Mouse (Mus musculus) spleen, adult 12 weeks (tissue): ENCODE data around the gene Snx15.
"Not testable (repeated sequence)": the region's sequence is repeated elsewhere in the genome, so short reads cannot be mapped to it uniquely, and the experiment has no call there.

ENCODE experiments used
- DNase-seq: peaks from one replicate; pipeline ENCODE4 v3.0.0; 2022; ENCODE audit warnings: low spot score

Snx15 gene

DNA sequence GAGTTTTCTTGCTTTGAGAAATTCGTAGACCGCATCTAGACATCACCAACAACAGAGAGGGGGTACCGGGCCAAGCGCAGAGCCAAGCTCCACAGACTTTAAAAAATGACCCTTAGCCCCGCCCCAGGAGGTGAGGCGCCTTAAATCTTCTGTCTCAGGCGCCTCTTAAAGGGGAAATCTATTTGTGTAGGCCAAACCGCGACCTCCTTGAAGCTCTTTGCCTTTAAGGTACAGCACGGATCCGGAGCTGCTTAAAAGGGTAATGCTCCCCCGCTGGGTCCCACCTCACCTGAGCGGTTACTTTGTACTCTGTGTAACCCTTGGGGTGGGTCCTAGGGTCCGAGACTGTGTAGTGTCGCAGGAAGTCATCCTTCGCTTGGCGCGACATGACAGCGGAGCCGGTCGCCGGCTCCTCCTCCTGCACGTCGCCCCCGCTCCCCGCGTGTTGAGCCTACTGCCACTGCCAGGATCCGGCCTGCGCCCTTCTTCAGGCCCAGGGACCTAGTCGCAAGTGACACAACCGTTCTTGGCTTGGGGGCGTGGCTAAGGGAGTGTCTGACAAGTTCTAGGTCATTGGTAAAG, at the start of gene Snx15:
TSS of gene Snx15 (minus strand) at position 545 of the 582 bp plus-strand sequence.
- peak; percentile 93 for DNase-seq

DNA sequence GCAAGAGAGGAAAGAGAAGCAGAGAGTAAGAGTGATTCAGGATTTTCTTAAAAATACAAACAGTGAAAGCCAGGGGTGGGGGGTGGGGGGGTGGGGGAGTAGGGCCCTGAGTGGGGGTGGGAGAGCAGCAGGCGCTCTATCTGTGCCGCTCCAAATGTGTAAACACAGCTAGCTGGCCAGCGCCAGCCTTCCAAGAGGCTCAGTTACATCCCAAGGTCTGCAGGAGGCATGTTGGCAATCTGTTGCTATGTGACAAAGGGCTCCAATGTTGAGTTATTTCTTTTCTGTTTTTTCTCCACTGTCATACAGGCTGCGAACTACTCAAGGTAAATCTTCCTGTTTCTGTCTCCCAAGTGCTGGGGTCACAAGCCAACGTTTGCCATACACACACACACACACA, 46.7 kb upstream of the Snx15 start:
- no peak for DNase-seq

DNA sequence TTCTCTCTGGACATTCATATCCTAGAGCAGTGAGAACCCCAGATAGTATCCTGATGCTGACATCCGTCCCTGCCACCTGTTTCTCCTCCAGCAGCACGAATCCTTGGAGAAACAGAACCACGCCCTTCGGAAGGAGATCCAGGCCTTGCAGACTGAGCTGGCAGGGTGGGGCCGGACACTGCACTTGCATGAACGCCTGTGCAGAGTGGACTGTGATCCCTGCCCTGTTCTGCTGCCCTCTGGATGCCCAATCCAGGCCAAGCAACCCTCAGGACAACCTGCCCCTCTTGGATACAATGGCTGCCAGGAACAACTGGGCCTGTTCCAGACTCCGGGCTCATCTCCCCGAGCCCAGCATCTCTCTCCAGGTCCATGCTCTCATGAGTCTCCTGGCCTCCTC, 43.1 kb upstream of the Snx15 start:
- no peak for DNase-seq

DNA sequence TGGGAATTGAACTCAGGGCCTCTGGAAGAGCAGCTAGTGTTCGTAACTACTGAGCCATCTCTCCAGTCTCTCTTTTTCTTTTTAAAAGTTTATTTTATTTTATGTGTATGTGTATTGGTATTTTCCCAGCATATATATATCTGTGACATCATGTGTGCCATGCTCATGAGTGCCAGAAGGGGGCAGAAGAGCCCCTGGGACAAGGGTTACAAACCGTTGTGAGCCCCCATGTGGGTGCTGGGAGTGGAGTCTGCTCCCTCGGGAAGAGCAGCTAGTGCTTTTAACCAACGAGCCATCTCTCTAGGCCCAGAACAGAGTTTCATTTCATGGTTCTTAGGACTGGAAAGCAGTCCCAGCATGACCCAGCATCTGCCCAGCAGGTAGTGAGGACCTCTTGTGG, 38.6 kb upstream of the Snx15 start:
- DNase-seq, result no peak

DNA sequence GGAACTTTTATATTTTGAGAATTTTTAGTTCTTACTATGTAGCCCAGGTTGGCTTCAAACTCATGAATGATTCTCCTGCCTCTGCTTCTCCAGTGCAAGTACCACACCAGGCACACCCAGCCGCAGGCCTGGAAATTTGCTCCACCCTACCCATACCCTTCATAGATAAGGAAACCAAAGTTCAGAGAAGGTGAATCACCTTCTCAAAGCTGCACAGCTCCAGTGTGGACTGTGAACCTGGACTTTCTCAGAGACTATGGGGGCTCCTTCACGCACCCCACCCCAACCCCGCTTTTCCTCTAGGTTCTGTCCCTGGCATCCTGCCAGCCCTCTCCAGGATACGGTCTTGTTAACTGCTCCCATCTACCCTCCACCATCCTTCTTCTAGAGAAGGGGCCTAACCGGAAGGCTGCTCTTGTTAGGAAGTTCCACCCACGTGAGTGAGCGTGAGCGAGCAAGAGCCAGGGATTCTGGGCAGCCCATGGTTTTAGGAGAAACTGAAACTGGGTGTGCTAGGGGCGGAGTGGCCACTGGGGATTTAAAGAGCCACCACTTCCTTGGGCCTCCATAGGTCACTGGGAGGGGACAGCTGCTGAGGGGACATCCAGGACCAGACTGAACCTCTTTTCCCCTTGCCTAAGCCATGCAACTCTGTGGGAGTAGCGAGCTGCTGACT, 35.9 kb upstream of the Snx15 start:
- no peak for DNase-seq

DNA sequence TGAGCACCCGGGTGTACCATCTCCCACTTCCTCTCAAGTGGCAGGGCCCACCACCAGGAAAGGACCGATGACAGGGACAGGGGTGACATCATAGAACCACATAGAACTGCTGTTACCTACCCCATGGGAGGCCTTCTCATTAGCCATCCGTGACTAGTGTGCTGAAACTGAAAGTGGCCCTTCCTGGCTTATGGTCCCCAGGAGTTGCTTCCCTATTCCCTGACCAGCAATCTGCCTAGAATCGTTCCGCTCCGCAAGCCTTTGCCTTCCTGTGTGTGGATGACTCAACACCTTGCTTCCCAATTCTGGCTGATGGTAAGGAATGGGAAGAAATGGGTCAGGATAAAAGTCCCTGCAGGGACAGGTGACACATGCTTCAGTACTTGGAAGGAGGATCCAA, 29.1 kb upstream of the Snx15 start:
- no peak for DNase-seq

DNA sequence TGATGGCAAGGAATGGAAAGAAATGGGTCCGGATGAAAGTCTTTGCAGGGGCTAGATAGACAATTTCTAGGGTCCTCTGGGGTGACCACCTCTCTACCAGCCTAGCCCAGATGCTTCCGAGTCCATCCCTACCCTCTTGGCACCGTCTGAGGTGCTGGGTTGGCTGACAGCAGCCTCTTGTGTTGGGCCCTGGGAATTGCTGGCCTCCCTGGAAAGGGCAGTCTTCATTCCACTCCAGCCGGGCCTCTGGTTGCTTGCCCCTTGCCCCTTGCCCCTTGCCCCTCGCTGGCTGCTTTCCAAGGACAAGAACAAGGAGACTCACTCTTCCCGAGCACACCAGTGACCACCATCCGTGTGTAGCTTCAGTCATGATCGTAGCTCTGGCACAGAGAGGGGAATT, 28.3 kb upstream of the Snx15 start:
- DNase-seq, result no peak

DNA sequence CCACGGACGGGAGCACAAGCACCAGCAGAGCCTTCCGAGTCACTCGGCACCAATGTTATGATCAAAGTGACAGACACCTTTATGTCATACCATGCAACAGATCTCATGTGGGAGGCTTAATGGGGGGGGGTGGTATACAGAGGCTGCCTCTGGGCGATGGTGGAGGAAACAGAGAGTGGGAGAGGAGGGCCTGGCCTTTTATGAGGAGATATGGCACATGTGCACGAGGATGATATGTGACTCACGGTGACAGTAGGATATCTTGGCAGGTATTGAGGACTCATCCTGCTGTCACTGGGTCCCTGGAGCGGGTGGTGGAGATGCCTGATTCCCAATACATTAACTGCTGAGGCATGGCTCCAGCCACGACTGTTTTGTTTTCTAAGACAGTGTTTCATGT, 27.1 kb upstream of the Snx15 start:
- no peak for DNase-seq

DNA sequence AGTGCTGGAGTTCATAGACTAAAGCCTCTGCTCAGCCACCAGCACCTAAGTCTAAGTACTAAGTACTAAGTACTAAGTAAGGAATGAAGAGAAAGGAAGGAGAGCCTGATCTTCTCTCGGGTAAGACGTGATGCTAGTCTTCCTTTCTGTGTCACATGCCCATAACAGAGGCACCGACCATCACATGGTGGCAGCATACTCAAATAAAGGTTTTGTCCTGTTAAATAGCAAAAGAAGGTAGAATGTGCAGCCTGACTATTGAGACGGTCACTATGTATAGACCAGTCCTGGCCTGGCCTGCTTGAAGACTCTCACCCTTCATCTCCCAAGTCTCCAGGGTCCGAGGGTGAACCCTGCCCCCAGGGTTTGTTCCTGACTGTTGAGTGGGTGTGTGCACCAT, 16.7 kb upstream of the Snx15 start:
- DNase-seq, result no peak

DNA sequence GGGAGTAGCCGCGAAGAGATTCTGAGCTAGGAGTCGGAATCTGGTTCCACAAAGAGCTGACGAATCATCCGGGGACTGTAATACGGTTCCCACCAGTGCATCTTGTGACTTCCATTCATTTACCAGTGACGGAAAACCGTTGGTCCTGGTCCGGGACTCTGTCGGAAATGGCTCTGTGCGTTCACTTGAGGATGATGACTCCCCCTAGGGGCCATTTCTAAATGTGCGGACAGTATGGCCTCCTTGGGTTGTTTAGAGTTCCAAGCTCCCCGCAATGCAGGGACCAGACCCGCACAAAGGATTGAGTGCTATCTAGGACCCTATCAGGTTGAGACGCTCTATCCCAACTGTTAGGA, 13.3 kb upstream of the Snx15 start, which contains the start of gene Arl2:
TSS of gene Arl2 (minus strand) at position 155 of the 356 bp plus-strand sequence.
- peak; percentile 73 for DNase-seq

DNA sequence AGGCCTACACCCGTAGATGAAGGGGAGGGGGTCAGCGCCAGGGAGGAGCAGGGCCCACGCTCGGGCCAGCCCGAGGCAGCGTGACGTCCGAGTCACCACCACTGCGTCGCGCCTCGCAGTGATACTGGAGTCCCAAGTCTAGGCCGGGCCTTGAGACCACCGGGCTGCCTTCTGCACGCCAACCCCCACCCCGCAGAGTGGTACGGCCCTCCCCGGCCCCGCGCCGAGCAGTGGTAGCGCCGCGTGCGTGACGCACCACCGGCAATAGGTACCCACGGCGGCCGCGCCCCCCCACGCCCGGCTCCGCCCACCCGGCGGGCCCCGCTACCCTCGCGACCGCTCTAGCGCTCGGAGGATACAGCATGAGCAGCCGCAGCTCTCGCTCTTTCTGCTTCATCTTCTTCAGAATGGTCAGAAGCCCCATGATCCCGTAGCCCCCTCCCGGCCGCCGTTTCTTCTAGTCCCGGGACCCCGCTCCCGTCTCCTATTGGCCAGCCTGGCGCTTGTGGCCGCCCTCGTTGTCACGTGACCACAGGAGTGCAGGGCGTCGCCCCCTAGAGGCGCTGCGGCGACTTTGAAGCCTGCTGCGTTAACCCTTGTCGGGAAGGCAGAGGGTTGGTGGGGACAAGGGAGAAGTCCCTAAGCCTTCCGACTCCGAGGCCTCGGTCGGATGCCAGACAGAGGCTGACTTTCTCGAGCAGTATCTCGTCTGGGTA, 12.7 kb upstream of the Snx15 start, which contains the start of gene Batf2:
TSS of gene Batf2 (plus strand) at position 306 of the 716 bp plus-strand sequence.
- DNase-seq, result peak; percentile 94

DNA sequence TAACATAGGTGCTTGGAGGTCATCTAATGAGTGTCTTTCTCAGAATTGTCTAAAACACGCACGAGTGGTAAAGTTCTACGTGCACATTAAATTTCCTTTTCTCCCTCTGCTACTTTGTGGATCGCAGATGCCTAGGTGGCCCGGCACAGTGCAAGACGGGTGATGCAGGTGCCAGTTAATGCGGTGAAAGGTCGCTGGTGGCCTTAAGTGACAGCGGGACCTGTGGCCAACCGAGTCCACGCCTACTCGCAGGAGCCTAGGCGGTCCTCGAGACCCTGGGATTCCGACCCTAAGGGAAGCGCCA, 12.2 kb upstream of the Snx15 start:
- DNase-seq, result no peak

DNA sequence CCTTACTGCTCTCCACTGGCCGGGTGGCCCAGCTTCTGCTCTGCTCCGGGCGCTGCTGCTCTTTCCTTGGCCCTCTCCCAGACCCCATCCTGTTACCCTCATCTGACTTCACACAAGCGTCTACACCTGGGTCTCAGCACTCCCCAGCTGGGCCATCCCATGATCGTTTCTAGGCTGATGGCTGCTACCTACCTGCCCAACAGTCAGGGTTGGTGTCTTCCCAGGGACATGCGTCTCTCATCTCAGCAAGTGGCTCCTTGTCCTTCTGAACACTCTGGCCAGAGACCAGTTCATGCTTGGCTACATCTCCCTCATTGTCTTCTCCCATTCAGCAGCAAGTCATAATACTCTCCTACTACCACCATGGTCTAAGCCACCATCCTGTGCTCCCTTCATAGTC, 11.6 kb upstream of the Snx15 start:
- DNase-seq, result no peak

DNA sequence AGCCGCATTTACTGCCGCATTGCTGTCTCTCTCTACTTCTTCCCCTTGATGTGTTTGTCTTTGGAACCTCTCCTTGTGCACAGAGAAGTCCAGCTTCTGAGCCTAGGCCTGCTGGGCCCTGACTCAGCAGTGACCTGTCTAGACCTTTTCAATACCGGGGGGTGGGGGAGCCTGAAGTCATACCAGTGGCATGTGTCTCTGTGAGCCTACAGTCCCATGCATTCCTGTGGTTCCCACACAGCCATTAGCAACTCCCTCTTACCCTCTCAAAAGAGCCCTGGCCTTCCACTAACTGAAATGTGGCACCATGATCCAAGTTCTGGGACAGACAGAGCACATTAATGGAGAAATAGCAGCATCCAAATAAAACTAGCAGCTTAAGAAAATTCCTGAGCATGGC, 8.3 kb upstream of the Snx15 start:
- DNase-seq, result no peak

DNA sequence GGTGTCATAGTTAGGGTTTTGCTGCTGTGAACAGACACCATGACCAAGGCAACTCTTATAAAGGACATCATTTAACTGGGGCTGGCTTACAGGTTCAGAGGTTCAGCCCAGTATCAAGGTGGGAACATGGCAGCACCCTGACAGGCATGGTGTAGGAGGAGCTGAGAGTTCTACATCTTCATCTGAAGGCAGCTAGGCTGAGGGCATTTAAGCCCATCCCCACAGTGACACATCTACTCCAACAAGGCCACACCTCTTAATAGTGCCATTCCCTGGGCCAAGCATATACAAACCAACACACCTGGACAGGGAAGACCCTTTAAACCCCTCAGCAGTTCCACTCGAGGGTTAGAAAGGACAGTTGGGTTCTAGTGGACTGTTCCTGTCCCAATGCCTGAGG, 5.1 kb upstream of the Snx15 start:
- DNase-seq, result not testable (repeated sequence)

DNA sequence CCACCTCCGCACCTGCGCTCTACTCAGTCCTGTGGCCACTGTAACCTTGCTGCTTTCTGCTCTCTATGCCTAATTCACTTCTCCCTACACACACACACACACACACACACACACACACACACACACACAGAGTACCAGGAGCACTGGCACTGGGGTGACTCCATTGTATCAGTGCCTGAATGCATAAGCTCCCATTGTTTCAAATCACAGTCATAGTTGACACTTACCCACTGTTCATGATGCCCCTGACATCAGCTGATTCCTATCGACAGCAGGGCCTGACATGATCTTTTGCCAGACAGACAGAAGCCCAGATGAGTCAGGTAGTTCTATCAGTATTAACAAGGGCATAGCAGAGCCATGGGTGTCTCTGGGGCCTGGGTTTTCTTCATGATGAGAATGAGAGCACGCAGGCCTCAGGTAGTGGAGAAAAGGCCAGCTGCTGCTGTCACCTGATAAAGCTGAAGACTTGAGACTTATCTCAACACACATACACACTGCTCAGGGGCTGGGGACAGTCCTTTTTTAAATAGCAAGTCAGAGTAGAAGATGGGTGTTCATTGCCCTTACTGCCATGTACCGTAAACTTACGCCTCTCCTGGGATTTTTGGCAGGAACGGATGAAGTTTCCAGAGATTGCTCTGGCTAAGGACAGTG, 4.2 kb upstream of the Snx15 start:
- DNase-seq, result peak; percentile 46

DNA sequence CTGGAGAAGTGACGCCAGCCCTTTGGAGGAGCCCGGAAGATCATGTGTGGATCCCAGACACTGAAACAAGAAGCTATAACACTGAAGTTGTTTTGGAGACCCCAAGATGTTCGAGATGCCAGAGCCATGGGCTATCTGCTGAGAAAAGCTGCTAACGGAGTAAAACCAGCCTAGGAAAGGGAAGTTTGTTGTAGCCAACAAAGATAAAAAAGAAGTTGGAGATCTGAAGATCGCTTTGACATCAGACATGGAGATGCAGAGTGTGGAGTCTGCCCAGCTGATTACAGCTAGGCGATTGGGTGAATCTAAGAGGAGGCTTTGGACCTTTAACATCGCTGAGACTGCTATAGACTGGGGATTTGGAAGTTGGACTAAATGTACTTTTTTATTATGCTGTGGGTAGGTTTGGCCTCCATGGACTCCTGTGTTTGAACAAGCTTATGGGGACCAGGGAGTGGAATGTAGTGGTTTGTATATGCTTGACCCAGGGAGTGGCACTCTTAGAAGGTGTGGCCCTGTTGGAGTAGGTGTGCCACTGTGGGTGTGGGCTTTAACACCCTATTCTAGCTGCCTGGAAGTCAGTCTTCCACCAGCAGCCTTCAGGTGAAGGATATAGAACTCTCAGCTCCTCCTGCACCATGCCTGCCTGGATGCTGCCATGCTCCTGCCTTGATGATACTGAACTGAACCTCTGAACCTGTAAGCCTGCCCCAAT, 2.5 kb upstream of the Snx15 start:
- not testable (repeated sequence) for DNase-seq

DNA sequence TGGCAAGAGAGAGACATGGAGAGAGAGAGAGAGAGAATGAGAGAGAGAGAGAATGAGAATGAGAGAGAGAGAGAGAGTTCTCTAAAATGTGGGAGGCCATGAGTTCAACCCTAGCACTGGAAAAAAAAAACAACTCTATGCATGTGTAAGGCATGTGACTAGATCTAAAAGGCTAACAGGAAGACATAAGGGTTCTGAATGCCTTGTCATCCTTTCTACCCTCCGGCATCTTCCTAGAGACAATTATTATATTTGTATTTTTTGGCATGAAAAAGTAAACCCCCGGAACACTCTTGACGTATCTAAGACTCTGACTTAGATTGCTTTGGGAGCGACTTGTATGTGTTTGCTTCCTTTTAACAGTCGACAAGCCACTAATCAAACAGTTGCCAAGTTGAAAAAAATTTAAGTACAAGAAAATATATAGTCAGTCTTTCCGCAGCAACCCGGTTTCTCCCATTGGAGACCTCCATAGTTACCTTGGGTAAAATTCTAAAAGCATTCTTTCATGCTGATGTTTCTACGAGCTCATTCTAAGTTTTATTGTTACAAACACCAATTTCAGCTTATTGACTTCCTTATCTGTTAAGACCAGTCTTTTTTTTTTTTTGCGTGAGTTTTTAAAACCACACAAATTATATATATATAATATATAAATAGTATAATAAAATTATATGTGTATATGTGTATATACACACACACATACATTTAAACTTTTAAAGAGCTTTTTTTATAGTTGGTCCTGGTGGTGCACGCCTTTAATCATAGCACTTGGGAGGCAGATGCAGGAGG, 1.1 kb downstream of the Snx15 start:
- DNase-seq, result no peak

DNA sequence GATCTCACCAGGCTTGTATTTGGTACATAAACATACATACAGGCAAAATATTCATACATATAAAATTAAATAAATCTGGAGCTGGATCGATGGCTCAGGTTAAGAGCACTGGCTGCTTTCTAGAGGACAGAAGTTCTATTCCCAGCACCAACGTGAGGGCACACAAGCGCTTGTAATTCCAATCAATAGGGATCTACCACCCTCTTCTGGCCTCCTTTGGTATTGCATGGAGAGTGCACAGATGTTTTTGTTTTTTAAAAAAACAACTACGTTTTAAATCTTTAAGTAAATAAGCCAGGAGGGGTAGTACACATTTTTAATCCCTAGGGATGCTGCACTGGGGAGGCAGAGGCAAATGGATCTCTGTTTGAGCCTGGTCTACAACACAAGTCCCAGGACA, 1.8 kb downstream of the Snx15 start:
- peak; percentile 72 for DNase-seq

DNA sequence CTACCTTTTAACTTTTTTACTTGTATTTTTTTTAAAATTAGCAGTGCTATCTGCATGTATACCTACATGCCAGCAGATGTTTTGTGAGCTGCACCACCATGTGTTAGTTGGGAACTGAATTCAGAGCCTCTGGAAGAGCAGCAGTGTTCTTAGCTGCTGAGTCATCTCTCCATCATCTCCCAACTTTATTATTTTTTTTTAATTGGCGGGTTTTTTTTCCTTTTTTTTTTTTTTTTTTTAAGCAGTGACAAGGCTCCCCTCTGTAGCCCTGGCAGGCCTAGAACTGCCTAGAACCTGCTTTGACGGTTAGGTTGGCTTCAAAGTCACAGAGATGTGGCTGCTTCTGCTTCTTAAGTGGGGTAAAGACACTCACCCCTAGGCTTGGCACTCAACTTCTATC, 3.2 kb downstream of the Snx15 start:
- no peak for DNase-seq

DNA sequence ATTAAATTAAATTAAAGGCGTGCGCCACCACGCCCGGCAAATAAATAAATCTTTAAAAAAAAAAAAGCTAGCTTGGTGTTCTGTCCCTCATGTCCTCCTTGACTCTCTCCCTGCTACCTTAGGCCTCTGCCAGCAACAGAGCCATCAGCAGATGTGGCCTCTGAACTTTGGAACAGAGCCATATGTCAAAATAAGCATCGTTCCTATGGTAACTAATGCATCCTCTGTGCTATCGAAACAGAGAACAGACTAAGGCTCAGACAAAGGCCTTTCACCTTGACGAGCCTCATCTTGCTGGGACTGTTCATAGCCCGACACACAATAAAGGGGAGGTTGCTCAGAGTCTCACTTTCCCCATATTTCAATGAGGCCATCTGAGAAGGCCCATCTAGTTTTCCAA, 4.8 kb downstream of the Snx15 start:
- no peak for DNase-seq

DNA sequence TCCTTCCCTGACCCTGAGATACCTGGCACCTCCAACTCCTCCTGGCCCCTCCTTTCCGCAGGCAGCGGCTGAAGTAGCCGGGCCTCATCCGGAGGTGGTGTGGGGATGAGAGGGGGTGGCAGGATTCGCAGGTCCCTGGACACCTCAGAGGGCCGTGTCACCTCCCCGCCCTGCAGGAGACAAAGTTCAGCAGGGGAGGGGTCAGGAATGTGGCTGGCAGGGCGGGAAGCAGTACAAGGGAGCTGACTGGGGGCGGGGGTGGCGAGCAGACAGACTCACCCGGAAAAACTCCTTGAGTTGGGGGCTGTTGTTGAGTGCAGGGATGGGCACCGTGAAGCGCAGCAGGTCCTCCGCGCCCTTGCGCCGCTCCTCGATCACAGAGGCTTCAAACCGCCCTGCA, 6.3 kb downstream of the Snx15 start:
- DNase-seq, result no peak
